Mouse (Mus musculus) kidney, adult 9 months (tissue): ENCODE measurements around the gene Klf16.

ENCODE experiments used
- DNase-seq: peaks from one replicate; pipeline ENCODE4 v3.0.0; 2022

Klf16 gene

DNA sequence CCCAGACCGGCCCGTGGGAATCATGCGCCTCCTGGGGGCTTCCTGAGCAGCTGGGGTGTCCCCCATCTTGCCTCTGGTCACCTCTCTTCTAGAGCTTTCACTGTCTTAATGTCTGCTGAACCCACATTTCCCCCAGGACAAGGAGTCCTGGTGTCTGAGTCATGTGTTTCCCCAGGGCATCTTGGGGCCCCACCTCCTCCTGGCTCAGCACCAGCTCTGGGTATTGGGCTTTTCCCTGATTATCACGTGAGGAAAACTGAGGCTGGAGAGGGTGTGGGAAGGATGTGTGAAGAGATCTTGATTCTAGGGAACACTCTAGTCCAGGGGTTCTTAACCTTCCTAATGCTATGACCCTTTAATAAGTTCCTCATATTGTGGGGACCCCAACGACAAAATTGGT is 38.9 kb downstream of the Klf16 start:
- no peak for DNase-seq

DNA sequence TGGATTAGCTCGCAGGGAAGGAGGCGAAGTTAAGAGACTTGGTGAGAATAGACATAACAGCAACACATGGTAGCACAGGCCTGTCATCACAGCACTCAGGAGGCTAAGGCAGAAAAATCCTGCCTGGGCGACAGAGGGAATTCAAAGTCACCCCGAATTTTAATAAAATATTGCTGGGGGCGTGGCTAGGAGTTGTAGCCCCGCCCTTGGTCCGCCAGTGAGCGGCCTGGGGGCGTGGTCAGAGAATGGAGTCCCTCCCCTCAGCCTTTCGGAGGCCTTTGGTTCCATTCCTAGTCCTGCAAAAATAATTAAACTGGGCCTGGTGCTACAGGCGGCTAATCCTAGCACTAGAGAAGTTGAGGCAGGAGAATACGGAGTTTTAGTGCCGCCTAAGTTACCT is 41.4 kb downstream of the Klf16 start:
- DNase-seq = no peak

DNA sequence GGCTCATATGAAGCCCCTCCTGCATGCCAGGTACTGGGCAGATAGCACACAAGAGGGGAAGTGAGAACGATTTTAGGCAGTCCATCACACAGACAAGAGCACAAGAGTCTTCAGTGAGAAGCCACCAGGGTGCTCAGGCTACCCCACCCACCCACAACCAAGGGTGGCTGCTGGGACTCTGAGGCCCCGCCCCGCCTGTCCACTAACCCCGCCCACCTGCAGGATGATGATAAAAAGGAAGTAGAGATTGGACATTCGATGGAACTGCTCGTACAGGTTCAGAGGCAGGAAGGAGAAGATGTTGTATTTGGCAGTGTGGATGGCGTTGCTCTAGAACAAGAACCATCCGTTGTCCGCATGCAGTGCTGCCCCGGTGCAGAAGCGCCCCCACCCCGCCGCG is 42.0 kb downstream of the Klf16 start:
- DNase-seq = no peak

DNA sequence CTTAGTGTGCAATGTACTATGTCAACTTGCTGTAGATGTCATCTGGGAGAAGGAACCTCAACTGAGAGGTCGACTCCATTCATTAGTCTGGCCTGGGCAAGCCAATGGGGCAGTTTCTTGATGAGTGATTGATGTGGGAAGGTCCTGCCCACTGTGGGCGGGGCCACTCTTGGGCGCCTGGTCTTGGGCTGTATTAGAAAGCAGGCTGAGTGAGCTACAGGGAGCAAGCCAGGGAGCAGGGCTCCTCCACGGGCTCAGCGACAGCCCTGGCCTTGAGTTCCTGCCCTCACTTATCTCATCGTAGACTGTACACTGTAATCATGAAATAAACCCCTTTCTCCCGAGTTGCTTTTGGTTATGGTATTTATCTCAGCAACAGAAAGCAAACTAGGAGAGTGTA is 43.4 kb downstream of the Klf16 start:
- no peak for DNase-seq

DNA sequence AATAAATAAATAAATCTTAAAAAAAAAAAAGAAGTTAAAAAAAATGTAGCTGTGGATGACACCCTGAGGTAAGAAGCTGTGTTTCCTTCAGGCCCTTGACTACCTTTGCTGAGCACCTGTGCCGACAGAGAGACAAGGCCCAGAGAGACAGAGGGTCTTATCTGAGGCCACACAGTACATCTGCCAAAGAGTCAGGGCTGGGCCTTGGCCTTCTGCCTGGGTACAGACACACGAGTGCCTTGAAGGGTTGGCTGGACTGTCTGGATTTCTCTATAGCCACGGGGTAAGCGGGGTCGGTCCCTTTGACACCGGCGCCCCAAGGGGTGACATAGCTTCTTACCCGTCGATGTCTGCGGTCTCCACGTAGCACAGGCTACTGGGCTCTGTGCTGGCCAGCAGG is 44.3 kb downstream of the Klf16 start:
- DNase-seq = no peak

DNA sequence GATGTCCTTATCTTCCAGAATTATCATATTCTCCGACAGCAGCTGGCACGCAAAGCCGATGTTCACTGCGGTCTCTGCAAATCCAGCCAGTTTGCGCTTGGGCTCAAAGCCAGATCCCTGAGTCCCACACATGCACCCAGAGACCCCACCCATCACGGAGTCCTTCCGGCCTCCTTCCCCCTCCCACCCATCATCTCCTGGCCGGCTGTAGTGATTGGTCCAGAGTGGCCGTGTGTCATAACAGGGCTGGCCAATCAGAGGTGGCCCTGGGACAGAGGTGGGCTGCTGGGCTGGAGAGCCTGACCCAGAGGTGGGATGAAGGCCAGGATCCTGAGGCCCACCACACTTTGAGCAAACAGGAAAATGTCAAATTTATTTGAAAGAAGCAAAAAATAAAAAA is 50.9 kb downstream of the Klf16 start:
- no peak for DNase-seq

DNA sequence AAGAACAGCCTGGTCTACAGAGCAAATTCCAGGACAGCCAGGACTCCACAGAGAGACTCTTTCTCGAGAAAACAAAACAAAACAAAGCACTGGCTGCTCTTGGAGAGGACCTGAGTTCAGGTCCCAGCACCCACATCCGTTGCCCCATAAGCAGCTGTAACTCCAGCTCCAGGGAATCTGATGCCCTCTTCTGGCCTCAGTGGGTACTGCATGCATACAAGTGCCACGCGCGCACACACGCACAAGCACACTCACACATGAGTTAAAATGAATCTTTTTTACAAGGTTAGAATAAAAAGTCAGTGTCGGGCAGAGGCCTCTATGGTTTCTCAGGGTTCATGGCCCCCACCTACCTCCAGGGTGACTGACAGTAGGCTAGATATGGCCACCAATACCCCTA is 53.8 kb downstream of the Klf16 start:
- DNase-seq = no peak

DNA sequence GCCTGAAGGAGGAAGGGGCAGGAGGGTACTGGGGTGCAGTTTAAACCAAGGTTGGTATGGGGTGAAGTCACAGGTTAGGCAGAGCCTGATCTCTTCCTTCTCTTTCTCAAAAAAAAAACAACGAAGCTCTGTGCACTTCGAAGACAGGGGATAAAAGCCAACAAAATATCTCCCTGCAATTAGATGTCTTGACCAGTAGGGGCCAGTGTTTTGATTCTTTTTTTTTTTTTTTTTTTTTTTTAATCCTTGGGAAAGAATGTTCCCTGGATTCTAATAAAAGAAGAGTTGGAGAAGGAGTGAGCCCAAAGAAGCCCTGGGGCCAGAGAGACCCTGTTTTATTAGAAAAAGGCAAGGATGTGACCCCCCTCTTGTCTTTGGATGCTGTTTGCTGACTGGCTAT is 57.8 kb downstream of the Klf16 start:
- no peak for DNase-seq
